Mouse (Mus musculus) limb, embryonic 11.5 days (tissue): ENCODE results near the gene Wfdc13. TPM values are rescaled to one million over a fixed set of nuclear protein-coding genes. Genes with fewer than 3 reads are reported as not detected.

ENCODE experiments used
- ATAC-seq: fragments of 200-750 bp; cut with Nextera tagmentation; 2 replicates; pipeline ENCODE4 v1.8.0; 2017; ENCODE audit warnings: low read depth; ENCODE audit not compliant: insufficient number of reproducible peaks, low FRiP score, low TSS enrichment
- DNase-seq: peaks from one replicate; pipeline ENCODE4 v3.0.0-alpha.2; 2015; ENCODE audit warnings: low spot score
- H3K27ac ChIP-seq: fragments of 300-500 bp; sonication (generic); replicated peaks from 2 replicates; pipeline ENCODE4 v1.5.1; 2014; ENCODE audit warnings: low read depth, mild to moderate bottlenecking, low read length
- H3K27me3 ChIP-seq: fragments of 300-500 bp; sonication (generic); 2 replicates; pipeline ENCODE4 v1.6.1; 2014; ENCODE audit warnings: mild to moderate bottlenecking, low read length, mixed read lengths; ENCODE audit not compliant: control insufficient read depth, insufficient read depth
- H3K36me3 ChIP-seq: fragments of 300-500 bp; sonication (generic); 2 replicates; pipeline ENCODE4 v1.6.1; 2014; ENCODE audit warnings: mild to moderate bottlenecking, low read length, moderate library complexity, mixed read lengths; ENCODE audit not compliant: control insufficient read depth, insufficient read depth
- H3K4me1 ChIP-seq: fragments of 300-500 bp; sonication (generic); 2 replicates; pipeline ENCODE4 v1.6.1; 2014; ENCODE audit warnings: low read length, mixed read lengths; ENCODE audit not compliant: control insufficient read depth, insufficient read depth
- H3K4me2 ChIP-seq: fragments of 300-500 bp; sonication (generic); 2 replicates; pipeline ENCODE4 v1.6.1; 2014; ENCODE audit warnings: low read depth, mild to moderate bottlenecking, moderate library complexity; ENCODE audit not compliant: severe bottlenecking
- H3K4me3 ChIP-seq: fragments of 300-500 bp; sonication (generic); 2 replicates; pipeline ENCODE4 v1.5.1; 2014; ENCODE audit warnings: low read depth, low read length
- H3K9ac ChIP-seq: fragments of 300-500 bp; sonication (generic); 2 replicates; pipeline ENCODE4 v1.6.1; 2014; ENCODE audit warnings: mild to moderate bottlenecking, low read length
- H3K9me3 ChIP-seq: fragments of 300-500 bp; sonication (generic); 2 replicates; pipeline ENCODE4 v1.6.1; 2016; ENCODE audit warnings: low read length; ENCODE audit not compliant: control insufficient read depth
- WGBS: fragments of 180-500 bp; shearing (Covaris S2); extraction: QIAGEN DNeasy Blood & Tissue Kit; methylation state at CpG from one replicate; pipeline ENCODE4 v1.1.7; 2014; 5-methylcytosine and 5-hydroxymethylcytosine counted together
- polyA plus RNA-seq: library from polyadenylated mRNA; unstranded; fragments of >200 nt; fragmentation: Nextera tagmentation; extraction: Ambion mirVana; gene quantifications from 2 replicates; pipeline ENCODE4 v1.2.1, GENCODE M21; 2014

The Wfdc13 gene
- polyA plus RNA-seq, 1 experiment from 2014 or later = not detected

DNA sequence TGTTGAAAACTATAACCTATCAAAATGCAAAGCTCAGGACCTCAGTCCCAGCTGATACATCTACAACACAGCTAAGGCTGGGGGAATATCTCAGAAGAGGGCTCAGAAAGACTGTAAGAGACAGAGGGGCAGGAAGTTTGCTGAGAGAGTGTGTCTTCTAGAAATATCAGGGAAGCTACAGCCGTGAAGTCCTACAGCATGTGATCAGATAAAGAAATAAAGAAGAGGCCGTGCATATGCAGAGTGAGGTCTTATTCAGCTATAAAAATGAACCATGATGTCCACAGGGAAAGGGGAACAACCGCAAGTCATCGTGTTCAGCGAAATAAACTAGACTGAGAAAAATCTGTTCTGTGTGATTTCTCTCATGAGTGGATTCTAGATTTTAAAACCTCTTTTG is 14.6 kb upstream of the Wfdc13 start:
- H3K27ac ChIP-seq = no peak overlapping the region
- H3K9me3 ChIP-seq = no peaks in the 10 kb centered on the region; the same call in 1 of the 2 replicates
- no peaks in the 10 kb centered on the region for H3K36me3 ChIP-seq
- 88% methylated on average over 5 of the region's 5 CpGs for WGBS
- no peak overlapping the region for H3K4me3 ChIP-seq
- H3K4me2 ChIP-seq = no peak overlapping the region
- H3K9ac ChIP-seq = no peak overlapping the region
- no peaks in the 10 kb centered on the region for H3K27me3 ChIP-seq
- DNase-seq = no peak
- H3K4me1 ChIP-seq = no peaks in the 10 kb centered on the region
- no peak for ATAC-seq

DNA sequence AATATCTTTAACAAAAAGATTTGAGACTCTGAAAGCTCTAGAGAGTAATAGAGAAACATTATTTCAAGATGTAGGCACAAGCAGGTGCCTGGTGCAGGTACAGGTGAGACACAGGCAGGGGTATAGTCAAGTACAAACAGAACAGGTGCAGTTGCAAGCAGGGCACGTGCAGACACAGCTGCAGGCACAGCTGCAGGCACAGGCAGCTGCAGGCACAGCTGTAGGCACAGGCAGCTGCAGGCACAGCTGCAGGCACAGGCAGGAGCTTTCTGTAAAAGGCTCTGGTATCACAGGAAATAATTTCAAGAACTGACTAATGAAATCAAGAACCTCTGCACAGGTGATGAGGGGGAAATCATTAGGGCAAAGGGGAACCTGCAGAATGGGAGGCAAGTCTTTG is 14.0 kb upstream of the Wfdc13 start:
- Histone ChIP-seq H3K27ac (no peak overlapping the region), H3K4me1 (no peaks in the 10 kb centered on the region), H3K9me3 (no peaks in the 10 kb centered on the region; the same call in 1 of the 2 replicates), H3K27me3 (no peaks in the 10 kb centered on the region), H3K4me2 (no peak overlapping the region), H3K4me3 (no peak overlapping the region), H3K9ac (no peak overlapping the region), H3K36me3 (no peaks in the 10 kb centered on the region)
- ATAC-seq (no peak), DNase-seq (peak; percentile 25)
- WGBS = 28% methylated on average over 1 of the region's 1 CpGs

DNA sequence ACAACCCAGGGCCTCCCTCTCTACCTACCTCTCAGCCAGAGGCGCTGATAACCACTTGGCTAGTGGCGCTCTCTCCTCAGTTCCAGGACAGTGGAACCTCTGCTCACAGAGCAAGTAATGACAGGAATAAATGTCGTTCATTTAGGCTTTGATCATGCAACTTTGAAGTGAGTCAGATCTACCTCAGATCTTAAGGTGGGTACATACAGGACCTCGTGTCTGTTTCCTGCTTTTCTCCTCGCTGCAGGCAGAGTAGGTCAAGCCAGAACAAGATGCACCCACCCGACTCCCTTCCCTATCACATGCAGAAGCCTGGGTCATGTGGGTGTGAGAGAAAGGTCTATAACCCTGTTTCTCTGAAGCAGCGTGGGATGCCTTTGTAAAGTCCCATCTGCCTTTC is 10.9 kb upstream of the Wfdc13 start, which contains the start of gene Wfdc11:
Wfdc11 (minus strand) TSS at position 101 of the 400 bp plus-strand sequence.
- no peak for DNase-seq
- H3K9ac ChIP-seq = no peak within 1 kb of the TSS
- H3K27me3 ChIP-seq = no peaks in the 10 kb centered on the region
- H3K4me2 ChIP-seq = no peak within 1 kb of the TSS
- no peak within 1 kb of the TSS for H3K4me3 ChIP-seq
- H3K4me1 ChIP-seq = no peaks in the 10 kb centered on the region
- WGBS = 77% methylated on average over 7 of the region's 7 CpGs
- no peaks in the 10 kb centered on the region for H3K36me3 ChIP-seq
- ATAC-seq = no peak
- no peak within 1 kb of the TSS for H3K27ac ChIP-seq
- H3K9me3 ChIP-seq = no peaks in the 10 kb centered on the region

DNA sequence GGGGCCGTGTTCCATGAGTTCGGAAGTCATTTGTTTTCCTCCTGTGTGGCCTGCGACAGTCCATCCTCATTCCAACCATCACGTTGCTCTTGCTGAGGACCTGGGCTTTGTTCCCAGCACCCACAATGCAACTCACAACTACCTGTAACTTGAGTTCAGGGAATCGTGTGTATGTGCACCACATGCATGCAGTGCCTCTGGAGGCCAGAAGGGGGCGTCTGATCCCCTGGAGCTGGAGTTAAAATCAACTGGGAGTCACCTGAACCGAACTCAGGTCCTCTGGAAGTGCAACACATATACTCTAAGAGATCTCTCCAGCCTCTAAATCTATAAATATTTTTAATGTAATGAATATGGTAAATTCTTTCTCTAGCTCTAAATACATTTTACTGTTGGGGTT is 8.8 kb upstream of the Wfdc13 start:
- H3K4me1 ChIP-seq = no peaks in the 10 kb centered on the region

DNA sequence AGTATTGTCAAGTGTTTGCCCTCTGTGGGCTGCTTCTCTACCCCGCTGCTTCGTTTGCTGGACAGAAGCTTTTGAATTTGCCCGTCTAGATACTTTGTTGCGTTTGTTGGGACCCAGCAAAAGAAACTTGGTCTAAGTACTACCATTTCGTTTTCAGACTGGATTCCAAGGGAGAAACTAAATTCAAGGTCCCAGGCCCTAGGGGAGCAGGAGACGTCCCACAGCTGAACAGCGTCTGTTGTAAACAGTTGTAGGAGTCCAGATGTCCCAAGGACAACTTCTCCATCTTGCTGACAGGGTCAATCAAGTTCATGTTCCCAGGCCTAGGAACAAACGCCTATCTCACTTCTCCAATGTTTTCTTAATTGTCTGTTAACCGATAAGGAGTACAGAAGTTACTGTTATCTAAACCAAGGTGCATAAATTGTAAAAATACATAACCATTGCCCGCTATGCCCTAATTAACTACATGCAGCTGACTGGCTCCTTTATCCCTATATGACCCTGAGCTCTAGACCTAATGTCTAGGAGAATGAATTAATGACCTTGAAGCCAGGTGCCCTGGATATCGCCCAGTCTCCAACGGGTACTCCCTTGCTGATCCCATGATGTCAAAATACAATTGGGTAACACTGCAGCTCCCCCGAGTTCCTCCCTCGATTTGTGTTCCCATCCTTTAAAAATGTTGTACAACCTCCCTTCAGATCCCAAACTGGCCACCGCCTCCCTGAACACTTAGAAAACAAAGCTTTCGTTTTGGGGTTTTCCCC is 7.8 kb upstream of the Wfdc13 start:
- 86% methylated on average over 16 of the region's 16 CpGs for WGBS
- H3K27me3 ChIP-seq = no peaks in the 10 kb centered on the region
- H3K4me2 ChIP-seq = no peak overlapping the region
- H3K36me3 ChIP-seq = no peaks in the 10 kb centered on the region
- H3K9me3 ChIP-seq = no peaks in the 10 kb centered on the region
- no peak overlapping the region for H3K4me3 ChIP-seq
- DNase-seq (no peak), ATAC-seq (no peak)
- no peaks in the 10 kb centered on the region for H3K4me1 ChIP-seq
- H3K27ac ChIP-seq = no peak overlapping the region
- H3K9ac ChIP-seq = no peak overlapping the region

More for the DNA sequence above, 8.8 kb upstream of the Wfdc13 start:
- no peak for ATAC-seq
- Histone ChIP-seq H3K4me2 (no peak overlapping the region), H3K9me3 (no peaks in the 10 kb centered on the region), H3K27ac (no peak overlapping the region), H3K4me3 (no peak overlapping the region), H3K27me3 (no peaks in the 10 kb centered on the region), H3K36me3 (no peaks in the 10 kb centered on the region), H3K9ac (no peak overlapping the region)
- 81% methylated on average over 7 of the region's 7 CpGs for WGBS
- no peak for DNase-seq

DNA sequence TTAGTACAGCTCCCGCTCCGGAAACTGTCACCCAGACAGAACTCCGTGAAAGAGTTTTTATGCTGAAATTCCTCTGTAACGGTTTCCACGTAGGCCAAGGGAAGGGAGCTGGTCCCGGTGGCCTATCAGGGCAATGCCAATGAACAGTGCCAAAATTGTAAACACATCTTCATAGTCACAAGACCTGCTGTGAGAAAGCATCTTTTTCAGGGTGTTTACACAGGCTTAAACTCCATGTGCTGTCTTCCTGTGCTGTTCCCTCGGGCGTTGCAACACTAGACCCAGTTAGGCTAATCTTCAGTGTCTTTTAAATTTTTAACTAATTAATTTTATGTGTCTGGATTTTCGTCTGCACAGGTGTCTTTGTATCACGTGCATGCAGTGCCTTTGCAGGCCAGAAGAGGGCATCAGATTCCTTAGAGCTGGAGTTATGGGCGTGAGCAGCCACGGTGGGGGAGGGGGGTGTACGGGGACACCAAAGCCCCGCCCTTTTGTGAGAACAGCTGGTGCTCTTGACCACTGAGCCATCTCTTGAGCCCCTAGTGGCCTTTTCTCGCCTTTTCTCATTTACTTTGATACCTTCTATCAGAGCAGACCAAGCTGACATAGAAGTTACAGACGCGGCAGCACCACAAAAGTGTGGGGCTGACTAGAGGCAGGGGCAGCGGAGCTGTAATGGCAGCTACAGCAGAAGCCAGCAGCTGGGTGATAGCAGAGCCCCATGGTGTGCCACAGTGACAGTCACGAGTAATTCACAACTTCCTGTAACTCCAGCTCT is 5.9 kb upstream of the Wfdc13 start:
- DNase-seq = peak; percentile 81
- no peaks in the 10 kb centered on the region for H3K9me3 ChIP-seq
- H3K4me1 ChIP-seq = no peaks in the 10 kb centered on the region
- no peaks in the 10 kb centered on the region for H3K27me3 ChIP-seq
- no peaks in the 10 kb centered on the region for H3K36me3 ChIP-seq
- H3K4me2 ChIP-seq = peak overlapping the region; percentile 45
- ATAC-seq = peak; percentile 47; the same call in 1 of the 2 replicates
- H3K4me3 ChIP-seq = no peak overlapping the region
- no peak overlapping the region for H3K9ac ChIP-seq
- no peak overlapping the region for H3K27ac ChIP-seq
- 20% methylated on average over 19 of the region's 19 CpGs for WGBS

DNA sequence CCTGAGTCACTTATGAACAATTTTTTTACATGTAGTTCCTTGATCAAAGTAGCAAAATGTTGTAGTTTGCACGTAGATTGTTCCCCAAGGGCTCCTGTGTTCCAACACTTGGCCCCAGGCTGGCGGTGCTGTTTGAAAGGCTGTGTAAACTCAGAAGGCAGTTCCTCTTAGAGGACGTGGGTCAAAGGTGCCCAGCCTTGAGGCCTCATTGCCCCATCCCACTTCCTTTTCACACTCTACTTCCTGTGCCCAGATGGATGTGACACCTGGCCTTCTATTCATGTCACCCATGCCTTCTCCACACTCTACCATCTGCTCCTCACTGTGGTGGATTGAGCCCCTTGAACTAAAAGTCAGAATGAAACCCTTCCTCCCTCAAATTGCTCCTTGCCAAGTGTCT is 5.0 kb upstream of the Wfdc13 start:
- no peaks in the 10 kb centered on the region for H3K36me3 ChIP-seq
- ATAC-seq = no peak
- 32% methylated on average over 3 of the region's 3 CpGs for WGBS
- H3K9ac ChIP-seq = no peak overlapping the region
- H3K4me3 ChIP-seq = no peak overlapping the region
- H3K27ac ChIP-seq = no peak overlapping the region
- no peaks in the 10 kb centered on the region for H3K4me1 ChIP-seq
- H3K9me3 ChIP-seq = no peaks in the 10 kb centered on the region
- no peak overlapping the region for H3K4me2 ChIP-seq
- H3K27me3 ChIP-seq = no peaks in the 10 kb centered on the region
- DNase-seq = no peak

DNA sequence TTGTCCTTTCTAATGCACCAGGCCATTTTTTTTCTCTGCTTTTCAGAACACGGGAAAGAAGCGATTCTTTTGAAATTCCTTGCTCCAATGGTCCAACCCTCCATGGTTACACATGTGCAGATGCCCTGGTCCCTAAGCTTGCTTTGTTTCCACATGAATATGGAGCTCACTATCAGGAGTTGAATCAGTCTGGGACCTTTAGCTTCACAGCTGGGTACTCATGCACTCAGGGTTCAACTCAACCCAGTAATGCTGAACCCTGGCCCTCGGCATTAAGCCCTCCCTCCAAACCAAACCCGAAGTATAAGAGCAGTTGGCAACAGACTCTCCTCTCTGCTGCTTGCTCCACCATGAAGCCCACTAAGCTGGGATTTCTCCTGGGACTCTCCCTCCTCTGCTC is 13.3 kb downstream of the Wfdc13 start, which contains the start of gene Spint4:
Spint4 (plus strand) TSS at position 301 of the 400 bp plus-strand sequence.
- no peaks in the 10 kb centered on the region for H3K27me3 ChIP-seq
- no peak within 1 kb of the TSS for H3K4me3 ChIP-seq
- H3K4me2 ChIP-seq = no peak within 1 kb of the TSS
- no peak within 1 kb of the TSS for H3K9ac ChIP-seq
- DNase-seq (no peak), ATAC-seq (no peak)
- 85% methylated on average over 4 of the region's 4 CpGs for WGBS
- no peaks in the 10 kb centered on the region for H3K36me3 ChIP-seq
- no peaks in the 10 kb centered on the region for H3K4me1 ChIP-seq
- H3K27ac ChIP-seq = no peak within 1 kb of the TSS
- no peaks in the 10 kb centered on the region for H3K9me3 ChIP-seq
